Mouse (Mus musculus) embryonic facial prominence, embryonic 11.5 days (tissue): ENCODE results near the gene Magix. TPM values are rescaled to one million over a fixed set of nuclear protein-coding genes. Genes with fewer than 3 reads are reported as not detected.
"Not testable (repeated sequence)": the region's sequence is repeated elsewhere in the genome, so short reads cannot be mapped to it uniquely, and the experiment has no call there.

Source experiments
- ATAC-seq: fragments of 200-750 bp; cut with Nextera tagmentation; replicated peaks from 2 replicates; pipeline ENCODE4 v1.8.0; 2017; ENCODE audit warnings: low read depth; ENCODE audit not compliant: insufficient number of reproducible peaks, low FRiP score, low TSS enrichment
- DNase-seq: peaks from one replicate; pipeline ENCODE4 v3.0.0-alpha.2; 2015; ENCODE audit warnings: low spot score
- H3K27ac ChIP-seq: fragments of 300-500 bp; sonication (generic); replicated peaks from 2 replicates; pipeline ENCODE4 v1.5.1; 2014; ENCODE audit warnings: mild to moderate bottlenecking, low read depth, low read length, control low read depth
- H3K27me3 ChIP-seq: fragments of 300-500 bp; sonication (generic); 2 replicates; pipeline ENCODE4 v1.6.1; 2014; ENCODE audit warnings: mild to moderate bottlenecking, low read length, moderate library complexity, mixed read lengths; ENCODE audit not compliant: control insufficient read depth, insufficient read depth
- H3K36me3 ChIP-seq: fragments of 300-500 bp; sonication (generic); replicated peaks from 2 replicates; pipeline ENCODE4 v1.6.1; 2014; ENCODE audit warnings: low read depth, mild to moderate bottlenecking, low read length, moderate library complexity, mixed read lengths; ENCODE audit not compliant: control insufficient read depth, insufficient read depth
- H3K4me1 ChIP-seq: fragments of 300-500 bp; sonication (generic); 2 replicates; pipeline ENCODE4 v1.6.1; 2014; ENCODE audit warnings: low read length, mixed read lengths; ENCODE audit not compliant: control insufficient read depth, insufficient read depth
- H3K4me2 ChIP-seq: fragments of 300-500 bp; sonication (generic); 2 replicates; pipeline ENCODE4 v1.6.1; 2014; ENCODE audit warnings: low read depth, mild to moderate bottlenecking, control low read depth, low read length, moderate library complexity
- H3K4me3 ChIP-seq: fragments of 300-500 bp; sonication (generic); 2 replicates; pipeline ENCODE4 v1.5.1; 2014; ENCODE audit warnings: low read depth, low read length, control low read depth
- H3K9ac ChIP-seq: fragments of 300-500 bp; sonication (generic); replicated peaks from 2 replicates; pipeline ENCODE4 v1.6.1; 2014; ENCODE audit warnings: mild to moderate bottlenecking, control low read depth, low read length
- H3K9me3 ChIP-seq: fragments of 300-500 bp; sonication (generic); replicated peaks from 2 replicates; pipeline ENCODE4 v1.6.1; 2016; ENCODE audit warnings: mild to moderate bottlenecking, low read length, inconsistent platforms, mixed read lengths; ENCODE audit not compliant: control insufficient read depth
- WGBS: fragments of 180-500 bp; shearing (Covaris S2); extraction: QIAGEN DNeasy Blood & Tissue Kit; methylation state at CpG from one replicate; pipeline ENCODE4 v1.1.7; 2014; 5-methylcytosine and 5-hydroxymethylcytosine counted together
- polyA plus RNA-seq: library from polyadenylated mRNA; unstranded; fragments of >200 nt; fragmentation: Nextera tagmentation; extraction: Ambion mirVana; gene quantifications from 2 replicates; pipeline ENCODE4 v1.2.1, GENCODE M21; 2014

Magix gene
- polyA plus RNA-seq, 1 experiment from 2014 or later, result 0.10 TPM

DNA sequence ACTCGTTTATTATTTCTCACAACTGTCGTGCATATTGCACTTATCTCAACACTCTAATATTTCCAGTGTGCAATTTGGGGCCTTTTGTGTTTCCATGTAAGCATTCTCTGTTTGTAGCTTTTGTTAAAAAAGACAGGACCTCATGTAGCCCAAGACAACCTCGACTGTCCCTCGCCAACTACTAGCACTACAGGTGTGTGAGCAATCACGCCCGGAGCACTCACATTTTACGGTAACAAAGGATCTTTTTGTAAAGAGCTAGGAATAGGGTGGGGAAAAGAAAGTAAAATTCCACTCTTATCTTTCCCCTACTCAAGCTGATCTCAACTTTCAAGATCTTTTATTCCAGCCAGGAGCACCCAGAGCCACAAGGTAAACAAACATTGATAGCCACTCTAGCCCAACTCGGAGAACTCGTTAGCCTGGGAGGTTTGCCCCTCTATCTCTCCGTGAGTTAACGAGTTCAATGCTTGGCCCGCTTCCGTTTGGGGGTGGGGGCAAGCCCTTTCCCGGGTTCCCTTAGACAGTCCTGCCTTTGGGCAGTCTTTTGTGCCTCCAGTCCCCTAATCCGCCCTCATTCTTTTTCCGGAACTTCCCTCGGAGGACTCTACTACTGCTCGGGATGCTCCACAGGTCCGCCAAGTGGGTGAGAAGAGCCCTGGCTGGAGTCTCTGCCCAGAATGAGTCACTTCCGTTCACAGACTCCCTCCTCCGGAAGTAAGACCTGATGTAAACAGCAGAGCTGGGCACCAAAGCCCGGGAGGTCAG, 40.6 kb upstream of the Magix start, which contains the start of gene Gm45208:
Gm45208 (plus strand) TSS at position 732 of the 768 bp plus-strand sequence.
- WGBS, result 22% methylated on average over 22 of the region's 22 CpGs
- Histone ChIP-seq H3K9me3 (no peaks in the 10 kb centered on the region), H3K4me3 (peak within 1 kb of the TSS; percentile 53), H3K4me2 (peak within 1 kb of the TSS; percentile 46), H3K27me3 (no peaks in the 10 kb centered on the region), H3K4me1 (no peaks in the 10 kb centered on the region), H3K36me3 (no peaks in the 10 kb centered on the region), H3K27ac (peak within 1 kb of the TSS; percentile 81), H3K9ac (peak within 1 kb of the TSS; percentile 67)
- ATAC-seq (peak; percentile 77), DNase-seq (peak; percentile 80)

- WGBS, result 42% methylated on average over 1 of the region's 1 CpGs
- H3K4me3 ChIP-seq, H3K4me1 ChIP-seq, H3K36me3 ChIP-seq, H3K27me3 ChIP-seq, DNase-seq, ATAC-seq, H3K27ac ChIP-seq, H3K4me2 ChIP-seq, H3K9me3 ChIP-seq, H3K9ac ChIP-seq: not testable (repeated sequence)
Observed at GRCm38 (mm10) chrX:7716058-7716457, 35.0 kb upstream of the Magix start.

GRCm38 (mm10) chrX:7714135-7714899, 33.3 kb upstream of the Magix start, which contains the start of gene Wdr45:
Wdr45 (plus strand) TSS chrX:7714333.
- Histone ChIP-seq H3K4me3 (peak within 1 kb of the TSS; percentile 23), H3K4me2 (peak within 1 kb of the TSS; percentile 39)
- H3K36me3 ChIP-seq, H3K9me3 ChIP-seq, H3K9ac ChIP-seq, H3K27ac ChIP-seq, H3K4me1 ChIP-seq, H3K27me3 ChIP-seq: not testable (repeated sequence)
- peak; percentile 95 for ATAC-seq
- 16% methylated on average over 36 of the region's 60 CpGs for WGBS
- DNase-seq, result peak; percentile 91

DNA sequence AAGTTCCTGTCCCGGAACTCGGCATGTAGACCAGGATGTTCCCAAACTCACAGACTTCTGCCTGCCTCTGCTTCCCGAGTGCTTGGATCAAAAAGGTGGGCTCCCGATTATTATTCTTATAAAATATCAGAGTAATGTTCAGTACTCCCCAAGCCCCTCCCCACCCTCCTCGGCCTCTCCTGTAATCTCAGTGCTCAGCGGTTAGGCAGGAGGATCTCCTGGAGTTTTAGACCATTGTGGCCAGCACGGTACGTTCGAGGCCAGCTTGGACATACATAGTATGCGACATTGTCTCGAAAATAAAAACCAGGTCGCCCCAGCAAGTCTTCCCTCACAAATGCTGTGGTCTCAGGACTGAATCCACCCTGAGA, 32.7 kb upstream of the Magix start:
- not testable (repeated sequence) for H3K27ac ChIP-seq, H3K27me3 ChIP-seq, H3K9me3 ChIP-seq, H3K36me3 ChIP-seq, H3K9ac ChIP-seq, ATAC-seq, H3K4me1 ChIP-seq, DNase-seq
- Histone ChIP-seq H3K4me2 (peak overlapping the region; percentile 39), H3K4me3 (peak overlapping the region; percentile 23)
- 31% methylated on average over 4 of the region's 12 CpGs for WGBS

- Histone ChIP-seq H3K9me3 (no peaks in the 10 kb centered on the region), H3K4me2 (peak within 1 kb of the TSS; percentile 38), H3K36me3 (no peaks in the 10 kb centered on the region), H3K27ac (no peak within 1 kb of the TSS), H3K9ac (peak within 1 kb of the TSS; percentile 63), H3K27me3 (no peaks in the 10 kb centered on the region), H3K4me1 (no peaks in the 10 kb centered on the region), H3K4me3 (peak within 1 kb of the TSS; percentile 47)
- WGBS, result 10% methylated on average over 33 of the region's 33 CpGs
- peak; percentile 94 for ATAC-seq
- DNase-seq, result peak; percentile 93
Observed at GRCm38 (mm10) chrX:7696954-7697381, 15.9 kb upstream of the Magix start, which contains the start of gene Gpkow. Gpkow (plus strand) TSS chrX:7697131.

DNA sequence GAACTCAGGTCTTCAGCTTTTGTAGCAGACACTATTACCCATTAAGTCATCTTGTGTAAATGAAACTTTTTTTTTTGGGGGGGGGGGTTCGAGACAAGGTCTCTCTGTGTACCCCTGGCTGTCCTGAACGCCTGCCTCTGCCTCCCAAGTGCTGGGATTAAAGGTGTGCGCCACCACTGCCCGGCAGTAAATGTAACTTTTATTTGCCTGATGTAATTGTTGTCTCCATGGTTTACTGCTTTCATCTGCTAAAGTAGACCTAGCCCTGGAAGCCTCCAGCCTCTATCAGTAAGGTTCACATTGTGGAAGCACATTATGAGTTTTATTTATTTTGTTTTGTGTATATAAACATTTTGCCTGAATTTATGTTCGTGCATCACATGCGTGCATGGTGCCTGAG, 15.5 kb upstream of the Magix start:
- no peak for DNase-seq
- no peak overlapping the region for H3K27ac ChIP-seq
- H3K9me3 ChIP-seq, result no peaks in the 10 kb centered on the region
- H3K4me3 ChIP-seq, result no peak overlapping the region
- no peak overlapping the region for H3K9ac ChIP-seq
- H3K4me2 ChIP-seq, result no peak overlapping the region
- H3K4me1 ChIP-seq, result no peaks in the 10 kb centered on the region
- ATAC-seq, result peak; percentile 34; the same call in 1 of the 2 replicates
- H3K36me3 ChIP-seq, result no peaks in the 10 kb centered on the region
- no peaks in the 10 kb centered on the region for H3K27me3 ChIP-seq
- 49% methylated on average over 6 of the region's 6 CpGs for WGBS

DNA sequence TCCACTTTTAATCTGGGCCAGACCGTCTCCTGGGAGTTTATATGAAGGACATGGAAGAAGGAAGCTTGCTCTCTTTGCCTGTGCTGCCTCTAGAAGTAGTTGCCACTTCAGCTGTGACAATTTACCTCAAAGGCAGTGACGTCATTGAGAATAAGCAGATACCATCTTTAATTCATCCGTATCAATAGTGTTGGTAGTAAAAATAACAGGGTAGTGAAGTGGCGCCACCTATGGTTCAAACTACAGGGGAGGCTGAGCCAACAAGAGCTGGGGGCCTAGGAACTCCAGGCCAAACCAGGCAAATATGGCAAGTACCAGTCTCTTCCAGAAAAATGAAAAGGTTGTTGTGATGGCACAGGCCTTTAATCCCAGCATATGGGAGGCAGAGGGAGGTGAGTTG, 11.8 kb upstream of the Magix start:
- H3K27me3 ChIP-seq, result no peaks in the 10 kb centered on the region
- WGBS, result 41% methylated on average over 4 of the region's 4 CpGs
- no peak overlapping the region for H3K4me2 ChIP-seq
- ATAC-seq (no peak), DNase-seq (no peak)
- no peaks in the 10 kb centered on the region for H3K9me3 ChIP-seq
- no peak overlapping the region for H3K27ac ChIP-seq
- H3K36me3 ChIP-seq, result no peaks in the 10 kb centered on the region
- no peaks in the 10 kb centered on the region for H3K4me1 ChIP-seq
- no peak overlapping the region for H3K9ac ChIP-seq
- no peak overlapping the region for H3K4me3 ChIP-seq

GRCm38 (mm10) chrX:7690486-7690885, 9.4 kb upstream of the Magix start:
- no peak overlapping the region for H3K4me2 ChIP-seq
- H3K4me1 ChIP-seq, result no peaks in the 10 kb centered on the region
- WGBS, result 59% methylated on average over 3 of the region's 3 CpGs
- no peaks in the 10 kb centered on the region for H3K36me3 ChIP-seq
- ATAC-seq (no peak), DNase-seq (no peak)
- H3K4me3 ChIP-seq, result no peak overlapping the region
- no peak overlapping the region for H3K27ac ChIP-seq
- H3K27me3 ChIP-seq, result no peaks in the 10 kb centered on the region
- no peaks in the 10 kb centered on the region for H3K9me3 ChIP-seq
- no peak overlapping the region for H3K9ac ChIP-seq
